Mouse (Mus musculus) myocyte (in vitro differentiated cells): ENCODE measurements at regions not wholly inside any gene's neighbourhood (a gene's known extent, or its start where the extent isn't known, plus 50 kb on each side); places are given as distances from the start of the nearest gene placed in this dataset.

Experiments used
- MAX ChIP-seq: IDR thresholded peaks from one replicate; pipeline ENCODE4 v1.6.1; 2011; ENCODE audit warnings: low read depth, mild to moderate bottlenecking, control low read depth
- MYOD1 ChIP-seq, 3 experiments: IDR thresholded peaks; one replicate each; pipeline ENCODE4 v1.6.1; 2011; ENCODE audit warnings: control low read depth in 2 of 3, low read depth in 2 of 3, mild to moderate bottlenecking in 2 of 3, moderate library complexity in 1 of 3; ENCODE audit not compliant: insufficient read length in 2 of 3, control insufficient read depth in 1 of 3
- POLR2A ChIP-seq: IDR thresholded peaks from one replicate; pipeline ENCODE4 v1.6.1; 2011; ENCODE audit warnings: low read depth, mild to moderate bottlenecking, control low read depth, moderate library complexity; ENCODE audit not compliant: insufficient read length
- POLR2AphosphoS2 ChIP-seq: IDR thresholded peaks from one replicate; pipeline ENCODE4 v1.6.1; 2011; ENCODE audit warnings: low read depth, control low read depth; ENCODE audit not compliant: insufficient read length

DNA sequence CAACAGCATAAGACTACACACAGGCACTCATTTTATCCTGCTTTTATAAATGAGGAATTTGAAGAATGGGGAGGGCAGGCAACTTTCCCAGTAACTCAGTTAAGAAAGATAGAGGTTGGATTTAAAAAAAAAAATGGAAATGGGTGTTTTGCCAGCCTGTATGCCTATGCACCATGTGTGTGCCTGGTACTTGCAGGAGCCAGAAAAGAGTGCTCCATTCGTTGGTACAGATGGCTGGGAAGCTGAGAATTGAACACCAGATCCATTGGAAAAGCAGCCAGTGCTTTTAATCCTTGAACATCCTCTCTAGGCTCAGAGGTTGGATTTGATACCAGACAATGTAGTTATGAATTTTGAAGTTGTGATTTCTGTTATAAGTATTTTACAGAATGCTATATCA lies 216.9 kb upstream of the Fam3c start:
- TF ChIP-seq POLR2A (no peak), MAX (no peak), MYOD1 (IDR thresholded peaks at IDR 0.05; ENCODE audit: control insufficient read depth in 1 of 3, insufficient read length in 2 of 3, low read depth in 2 of 3) (no peak), POLR2AphosphoS2 (no peak)
